Mouse (Mus musculus) heart, adult 18-20 months (tissue): ENCODE data around the gene Cyp2ab1. TPM values are rescaled to one million over a fixed set of nuclear protein-coding genes. Genes with fewer than 3 reads are reported as not detected.
A peak's percentile ranks its signal among the peaks of the same experiment; 100 is the strongest.
"Not testable (repeated sequence)": the region's sequence is repeated elsewhere in the genome, so short reads cannot be mapped to it uniquely, and the experiment has no call there.

Experiments
- DNase-seq, 2 experiments: peaks; one replicate each; pipeline ENCODE4 v3.0.0; 2021 to 2022; ENCODE audit warnings: mixed read lengths in 1 of 2
- long read RNA-seq, 2 experiments: library from polyadenylated mRNA; stranded (forward); transcript quantifications; one replicate each; pipeline ENCODE4 v2.0.0; 2021
- total RNA-seq, 2 experiments: library from RNA; stranded (reverse); gene quantifications; 2 replicates each; pipeline ENCODE4 v1.2.3; 2021

Gene Cyp2ab1
- under 1 TPM; 0.32 to 0.85 TPM for total RNA-seq
- long read RNA-seq, experiment 1, result 0 reads
- long read RNA-seq, experiment 2, partial matches to known transcripts, result 0 of 1 reads
- long read RNA-seq, experiment 2, other reads (novel, unspliced or antisense), result 1 of 1 reads

- DNase-seq, result peak; percentile 35 to 53
Measured at GRCm38 (mm10) chr16:20325286-20325685, at the start of gene Cyp2ab1. Cyp2ab1 (minus strand) TSS chr16:20325404.

- DNase-seq, result peak in 1 of 2 experiments; percentile 11
Measured at GRCm38 (mm10) chr16:20371731-20372130, 46.5 kb upstream of the Cyp2ab1 start.

- DNase-seq, result no peak
Measured at GRCm38 (mm10) chr16:20368221-20368620, 43.0 kb upstream of the Cyp2ab1 start.

- DNase-seq, result no peak
Measured at GRCm38 (mm10) chr16:20362121-20362520, 36.9 kb upstream of the Cyp2ab1 start.

GRCm38 (mm10) chr16:20361496-20361895 is 36.3 kb upstream of the Cyp2ab1 start:
- not testable (repeated sequence) for DNase-seq

GRCm38 (mm10) chr16:20359643-20360295 is 34.6 kb upstream of the Cyp2ab1 start:
- no peak for DNase-seq

- DNase-seq, result peak in 1 of 2 experiments; percentile 30
Measured at GRCm38 (mm10) chr16:20357837-20358236, 32.6 kb upstream of the Cyp2ab1 start.

- DNase-seq, result no peak
Measured at GRCm38 (mm10) chr16:20354762-20355161, 29.6 kb upstream of the Cyp2ab1 start.

- no peak for DNase-seq
Measured at GRCm38 (mm10) chr16:20354011-20354410, 28.8 kb upstream of the Cyp2ab1 start.

- no peak for DNase-seq
Measured at GRCm38 (mm10) chr16:20345464-20345863, 20.3 kb upstream of the Cyp2ab1 start.

GRCm38 (mm10) chr16:20338616-20339015 is 13.4 kb upstream of the Cyp2ab1 start:
- no peak for DNase-seq

GRCm38 (mm10) chr16:20334918-20335317 is 9.7 kb upstream of the Cyp2ab1 start:
- DNase-seq, result no peak

GRCm38 (mm10) chr16:20328306-20328705 is 3.1 kb upstream of the Cyp2ab1 start:
- DNase-seq, result no peak

GRCm38 (mm10) chr16:20323907-20324306 is 1.3 kb downstream of the Cyp2ab1 start:
- peak; percentile 35 to 48 for DNase-seq

- DNase-seq, result no peak
Measured at GRCm38 (mm10) chr16:20322274-20322673, 2.9 kb downstream of the Cyp2ab1 start.

GRCm38 (mm10) chr16:20316770-20317169 is 8.4 kb downstream of the Cyp2ab1 start:
- DNase-seq, result peak in 1 of 2 experiments; percentile 30

GRCm38 (mm10) chr16:20315266-20315665 is 9.9 kb downstream of the Cyp2ab1 start:
- no peak for DNase-seq

GRCm38 (mm10) chr16:20312272-20312671 is 12.9 kb downstream of the Cyp2ab1 start:
- no peak for DNase-seq

GRCm38 (mm10) chr16:20301770-20302649 is 23.2 kb downstream of the Cyp2ab1 start, which contains the start of gene Parl:
Parl (minus strand) TSS chr16:20302387.
- peak; percentile 81 to 90 for DNase-seq

GRCm38 (mm10) chr16:20300076-20300475 is 25.1 kb downstream of the Cyp2ab1 start:
- no peak for DNase-seq

- DNase-seq, result no peak
Measured at GRCm38 (mm10) chr16:20280238-20280637, 45.0 kb downstream of the Cyp2ab1 start.

- DNase-seq, result peak in 1 of 2 experiments; percentile 33
Measured at GRCm38 (mm10) chr16:20279395-20279794, 45.8 kb downstream of the Cyp2ab1 start.

GRCm38 (mm10) chr16:20272994-20273393 is 52.2 kb downstream of the Cyp2ab1 start:
- DNase-seq, result no peak
